Mouse (Mus musculus) mature B cell (primary cell): ENCODE measurements around the gene Gm7735.
"Not testable (repeated sequence)": the region's sequence is repeated elsewhere in the genome, so short reads cannot be mapped to it uniquely, and the experiment has no call there.

Experiments used
- in situ Hi-C: fragments of 300-500 bp; cut with MboI; formaldehyde crosslinking; loops from 2 replicates; pipeline ENCODE4 v1.14.3; 2019

The Gm7735 gene

GRCm38 (mm10) chr16:89169190-89169589 is at the start of gene Gm7735:
Gene Gm7735, plus strand, starts transcription at chr16:89169490.
- in situ Hi-C loops: not testable (repeated sequence)

GRCm38 (mm10) chr16:89140551-89140950 is 28.7 kb upstream of the Gm7735 start, which contains the start of gene Gm6358:
Gene Gm6358, plus strand, starts transcription at chr16:89140851.
- in situ Hi-C loops: no loop called here

GRCm38 (mm10) chr16:89150786-89151185 is 18.5 kb upstream of the Gm7735 start, which contains the start of gene Gm10061:
Gene Gm10061, plus strand, starts transcription at chr16:89151086.
- in situ Hi-C loops: no loop called here

GRCm38 (mm10) chr16:89157652-89158051 is 11.6 kb upstream of the Gm7735 start, which contains the start of gene Gm9789:
Gene Gm9789, plus strand, starts transcription at chr16:89157952.
- in situ Hi-C loops: no loop called here

GRCm38 (mm10) chr16:89174435-89174834 is 5.1 kb downstream of the Gm7735 start, which contains the start of gene 1110057P08Rik:
Gene 1110057P08Rik, plus strand, starts transcription at chr16:89174735.
- in situ Hi-C loops: no loop called here

GRCm38 (mm10) chr16:89188621-89189020 is 19.3 kb downstream of the Gm7735 start:
- in situ Hi-C loops: no loop called here

- in situ Hi-C loops: no loop called here
Observed at GRCm38 (mm10) chr16:89205561-89205960, 36.3 kb downstream of the Gm7735 start, which contains the start of gene Krtap20-2. Gene Krtap20-2, plus strand, starts transcription at chr16:89205861.
